Mouse (Mus musculus) neural tube, embryonic 14.5 days (tissue): ENCODE measurements around the gene Zc2hc1c. TPM values are rescaled to one million over a fixed set of nuclear protein-coding genes. Genes with fewer than 3 reads are reported as not detected.
A peak's percentile ranks its signal among the peaks of the same experiment; 100 is the strongest.

Experiments
- ATAC-seq: fragments of 200-750 bp; cut with Nextera tagmentation; 2 replicates; pipeline ENCODE4 v1.8.0; 2017; ENCODE audit warnings: low read depth, mild to moderate bottlenecking, moderate TSS enrichment, moderate library complexity
- H3K27ac ChIP-seq: fragments of 300-500 bp; sonication (generic); 2 replicates; pipeline ENCODE4 v1.5.1; 2014; ENCODE audit warnings: low read depth, mild to moderate bottlenecking, control low read depth, low read length, moderate library complexity, mixed read lengths
- H3K27me3 ChIP-seq: fragments of 300-500 bp; sonication (generic); 2 replicates; pipeline ENCODE4 v1.6.1; 2014; ENCODE audit warnings: low read length; ENCODE audit not compliant: control insufficient read depth, insufficient read depth
- H3K36me3 ChIP-seq: fragments of 300-500 bp; sonication (generic); 2 replicates; pipeline ENCODE4 v1.6.1; 2014; ENCODE audit warnings: low read length, mixed read lengths; ENCODE audit not compliant: control insufficient read depth, insufficient read depth
- H3K4me1 ChIP-seq: fragments of 300-500 bp; sonication (generic); 2 replicates; pipeline ENCODE4 v1.6.1; 2014; ENCODE audit warnings: low read length; ENCODE audit not compliant: control insufficient read depth, insufficient read depth
- H3K4me2 ChIP-seq: fragments of 300-500 bp; sonication (generic); 2 replicates; pipeline ENCODE4 v1.6.1; 2014; ENCODE audit warnings: mild to moderate bottlenecking, low read depth, low read length, control low read depth
- H3K4me3 ChIP-seq: fragments of 300-500 bp; sonication (generic); 2 replicates; pipeline ENCODE4 v1.5.1; 2014; ENCODE audit warnings: low read depth, low read length, control low read depth, mixed read lengths
- H3K9ac ChIP-seq: fragments of 300-500 bp; sonication (generic); replicated peaks from 2 replicates; pipeline ENCODE4 v1.6.1; 2014; ENCODE audit warnings: low read depth, mild to moderate bottlenecking, control low read depth, low read length, mixed read lengths
- H3K9me3 ChIP-seq: fragments of 300-500 bp; sonication (generic); 2 replicates; pipeline ENCODE4 v1.6.1; 2016; ENCODE audit warnings: low read length; ENCODE audit not compliant: control insufficient read depth
- WGBS: fragments of 180-500 bp; shearing (Covaris S2); extraction: QIAGEN DNeasy Blood & Tissue Kit; methylation state at CpG from one replicate; pipeline ENCODE4 v1.1.7; 2014; 5-methylcytosine and 5-hydroxymethylcytosine counted together
- polyA plus RNA-seq: library from polyadenylated mRNA; unstranded; fragments of >200 nt; fragmentation: Nextera tagmentation; extraction: Ambion mirVana; gene quantifications from 2 replicates; pipeline ENCODE4 v1.2.1, GENCODE M21; 2014

The Zc2hc1c gene
- polyA plus RNA-seq, 1 experiment from 2014 or later = 1.7 TPM

DNA sequence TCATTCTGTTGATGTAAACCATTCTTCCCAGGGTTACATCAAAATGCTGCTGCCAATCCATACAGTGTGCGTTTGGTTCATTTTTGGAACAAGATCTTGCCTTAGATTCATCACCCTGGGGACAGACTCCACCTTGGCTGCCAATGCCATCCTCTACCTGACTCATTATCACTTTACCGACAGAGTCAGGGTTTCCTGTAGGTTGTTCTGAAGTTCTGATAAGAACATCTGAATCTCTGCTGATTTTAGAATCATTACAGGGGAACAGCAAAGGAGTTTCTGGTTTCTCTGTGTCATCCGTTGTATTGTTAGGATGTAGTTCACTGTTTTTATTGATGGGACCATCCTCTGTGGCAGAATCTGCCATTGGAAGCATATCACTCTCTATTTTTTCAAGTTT, 22.1 kb upstream of the Zc2hc1c start:
- H3K4me3 ChIP-seq = no peak overlapping the region
- WGBS = 94% methylated on average over 3 of the region's 3 CpGs
- 0 out of 2 replicates have a peak, but pooled peaks cover 10% of the 10 kb centered on the region for H3K4me1 ChIP-seq
- ATAC-seq = no peak
- no peaks in the 10 kb centered on the region; the same call in 1 of the 2 replicates for H3K36me3 ChIP-seq
- H3K27me3 ChIP-seq = no peaks in the 10 kb centered on the region
- H3K27ac ChIP-seq = no peak overlapping the region
- H3K9ac ChIP-seq = no peak overlapping the region
- no peaks in the 10 kb centered on the region for H3K9me3 ChIP-seq
- no peak overlapping the region for H3K4me2 ChIP-seq

DNA sequence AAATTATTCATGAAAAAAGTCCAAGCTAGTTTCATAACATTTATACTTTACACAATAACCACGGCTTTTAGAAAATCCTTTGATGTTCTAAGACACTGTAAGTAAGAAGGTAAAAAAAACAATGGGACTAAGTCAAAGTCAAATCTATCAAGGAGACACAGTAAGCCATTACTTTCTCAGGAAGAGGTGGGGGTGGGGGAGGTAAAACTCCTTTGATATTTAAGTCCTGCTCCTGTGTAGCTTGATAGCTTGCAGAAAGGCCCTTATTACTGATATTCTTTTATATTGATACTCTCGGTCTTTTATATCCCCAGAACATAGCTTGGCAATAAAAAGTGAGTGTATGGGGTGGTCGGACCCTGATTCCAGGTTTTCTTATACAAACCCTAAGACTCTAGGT, 18.6 kb upstream of the Zc2hc1c start:
- Histone ChIP-seq H3K9me3 (no peaks in the 10 kb centered on the region), H3K4me1 (0 out of 2 replicates have a peak, but pooled peaks cover 4% of the 10 kb centered on the region), H3K27me3 (no peaks in the 10 kb centered on the region), H3K27ac (peak overlapping the region; percentile 83), H3K4me2 (peak overlapping the region; percentile 61), H3K4me3 (peak overlapping the region; percentile 57), H3K36me3 (no peaks in the 10 kb centered on the region; the same call in 1 of the 2 replicates), H3K9ac (peak overlapping the region; percentile 56)
- ATAC-seq = peak; percentile 25; the same call in 1 of the 2 replicates
- WGBS = 51% methylated on average over 3 of the region's 3 CpGs

DNA sequence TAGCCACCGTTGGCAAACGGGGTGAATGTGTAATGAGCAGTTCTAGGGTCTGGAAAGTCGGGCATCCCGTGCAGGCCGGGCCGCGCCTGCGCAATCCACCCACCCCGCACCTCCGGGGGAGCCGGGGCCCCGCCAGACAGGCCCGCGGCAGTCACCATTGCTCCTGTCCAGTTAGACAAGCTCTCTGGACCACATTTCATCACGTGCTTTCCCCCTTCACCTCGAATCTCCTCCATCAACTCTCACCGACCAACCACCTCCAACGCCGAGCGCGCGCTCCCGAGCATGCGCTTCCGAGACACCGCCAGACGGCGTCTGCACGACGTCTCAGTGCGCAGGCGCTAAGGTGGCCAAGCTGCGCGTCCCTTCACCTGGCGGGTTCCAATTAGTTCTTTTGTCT, 18.1 kb upstream of the Zc2hc1c start, which contains the start of gene Mlh3:
Gene Mlh3, minus strand, starts transcription at position 281 of the 400 bp plus-strand sequence.
- WGBS = under 1% methylated on average over 35 of the region's 35 CpGs
- Histone ChIP-seq H3K9ac (peak within 1 kb of the TSS; percentile 56), H3K9me3 (no peaks in the 10 kb centered on the region), H3K27me3 (no peaks in the 10 kb centered on the region), H3K4me3 (peak within 1 kb of the TSS; percentile 57), H3K4me2 (peak within 1 kb of the TSS; percentile 61), H3K4me1 (0 out of 2 replicates have a peak, but pooled peaks cover 4% of the 10 kb centered on the region), H3K36me3 (no peaks in the 10 kb centered on the region; the same call in 1 of the 2 replicates), H3K27ac (peak within 1 kb of the TSS; percentile 83)
- ATAC-seq = peak; percentile 96

DNA sequence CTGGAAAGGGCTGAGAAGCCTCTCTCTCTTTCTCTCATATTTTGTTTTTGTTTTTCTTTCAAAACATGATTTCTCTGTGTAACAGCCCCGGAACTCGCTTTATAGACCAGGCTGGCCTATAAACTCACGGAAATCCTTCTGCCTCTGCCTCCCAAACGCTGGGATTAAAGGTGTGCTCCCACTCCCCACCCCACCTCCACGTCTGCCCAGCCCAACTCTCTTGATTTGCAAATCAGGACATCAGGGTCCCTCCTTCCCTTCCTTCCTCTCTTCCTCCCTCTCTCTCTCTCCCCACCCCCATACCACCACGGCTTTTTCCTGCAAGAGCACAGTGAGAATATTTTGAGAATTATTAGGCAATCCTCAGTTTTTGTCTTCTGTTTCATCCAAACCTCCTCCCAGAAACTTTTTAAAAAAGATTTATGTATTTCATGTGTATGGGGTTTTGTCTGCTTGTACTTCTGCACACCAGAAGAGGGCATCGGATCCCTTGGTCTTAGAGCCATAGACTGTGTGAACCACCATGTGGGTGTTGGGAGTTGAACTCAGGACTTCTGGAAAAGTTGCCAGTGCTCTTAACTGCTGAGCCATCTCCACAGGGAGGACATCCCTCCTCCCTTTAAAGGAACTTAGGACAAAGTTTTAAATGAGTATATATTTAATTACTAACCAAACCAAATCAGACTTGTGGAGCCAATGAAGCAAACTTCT, 17.1 kb upstream of the Zc2hc1c start:
- no peak overlapping the region for H3K9ac ChIP-seq
- no peaks in the 10 kb centered on the region for H3K9me3 ChIP-seq
- H3K27ac ChIP-seq = no peak overlapping the region
- WGBS = 75% methylated on average over 7 of the region's 7 CpGs
- H3K4me1 ChIP-seq = 0 out of 2 replicates have a peak, but pooled peaks cover 4% of the 10 kb centered on the region
- no peaks in the 10 kb centered on the region for H3K27me3 ChIP-seq
- peak overlapping the region; percentile 61; the same call in 1 of the 2 replicates for H3K4me2 ChIP-seq
- H3K36me3 ChIP-seq = peaks cover 2% of the 10 kb centered on the region; the same call in 1 of the 2 replicates
- ATAC-seq = no peak
- no peak overlapping the region for H3K4me3 ChIP-seq

DNA sequence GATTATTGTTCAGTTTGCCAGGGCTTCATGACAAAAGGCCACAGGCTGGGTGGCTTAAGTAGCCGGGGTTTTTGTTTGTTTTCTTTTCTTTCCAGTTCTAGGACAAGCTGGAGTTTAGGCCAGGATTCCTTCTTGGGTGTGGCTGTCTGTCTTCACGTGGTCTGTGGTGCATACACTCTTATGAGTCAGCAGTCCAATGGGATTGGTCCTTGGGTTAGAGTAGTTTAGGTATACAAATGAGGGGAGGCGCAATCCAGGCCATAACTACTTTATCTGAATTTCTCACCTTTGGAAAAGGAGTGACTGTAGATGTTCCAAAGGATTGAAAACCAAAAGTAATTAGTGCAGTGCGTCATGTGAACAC, 16.6 kb upstream of the Zc2hc1c start:
- Histone ChIP-seq H3K27ac (no peak overlapping the region), H3K9ac (no peak overlapping the region), H3K36me3 (peaks cover 2% of the 10 kb centered on the region; the same call in 1 of the 2 replicates), H3K4me3 (no peak overlapping the region), H3K27me3 (no peaks in the 10 kb centered on the region), H3K9me3 (no peaks in the 10 kb centered on the region), H3K4me1 (0 out of 2 replicates have a peak, but pooled peaks cover 4% of the 10 kb centered on the region), H3K4me2 (no peak overlapping the region)
- no peak for ATAC-seq
- WGBS = 78% methylated on average over 4 of the region's 4 CpGs

DNA sequence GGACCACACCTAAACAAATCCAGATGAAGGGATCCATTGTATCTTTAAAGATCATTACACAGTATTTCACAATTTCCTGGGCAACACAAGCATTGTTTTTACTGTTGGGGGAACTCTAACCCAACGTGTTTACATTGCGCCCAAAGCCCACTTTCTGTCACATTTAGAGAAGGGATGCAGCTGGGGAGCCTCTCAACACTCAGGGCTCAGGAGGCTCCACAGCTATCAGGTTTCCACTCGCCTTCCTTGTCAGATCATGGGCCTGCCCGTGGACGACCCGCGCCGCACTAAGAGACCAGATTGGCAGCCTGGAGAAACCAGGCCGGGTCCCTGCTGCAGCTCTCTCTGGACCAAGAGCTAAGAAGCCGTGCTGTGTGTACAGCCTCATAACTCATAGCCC, 14.9 kb upstream of the Zc2hc1c start:
- H3K36me3 ChIP-seq = 0 out of 2 replicates have a peak, but pooled peaks cover 2% of the 10 kb centered on the region
- H3K4me3 ChIP-seq = no peak overlapping the region
- H3K4me1 ChIP-seq = 0 out of 2 replicates have a peak, but pooled peaks cover 4% of the 10 kb centered on the region
- H3K9ac ChIP-seq = no peak overlapping the region
- H3K9me3 ChIP-seq = no peaks in the 10 kb centered on the region
- no peaks in the 10 kb centered on the region for H3K27me3 ChIP-seq
- 92% methylated on average over 10 of the region's 10 CpGs for WGBS
- H3K4me2 ChIP-seq = no peak overlapping the region
- no peak overlapping the region for H3K27ac ChIP-seq
- no peak for ATAC-seq

DNA sequence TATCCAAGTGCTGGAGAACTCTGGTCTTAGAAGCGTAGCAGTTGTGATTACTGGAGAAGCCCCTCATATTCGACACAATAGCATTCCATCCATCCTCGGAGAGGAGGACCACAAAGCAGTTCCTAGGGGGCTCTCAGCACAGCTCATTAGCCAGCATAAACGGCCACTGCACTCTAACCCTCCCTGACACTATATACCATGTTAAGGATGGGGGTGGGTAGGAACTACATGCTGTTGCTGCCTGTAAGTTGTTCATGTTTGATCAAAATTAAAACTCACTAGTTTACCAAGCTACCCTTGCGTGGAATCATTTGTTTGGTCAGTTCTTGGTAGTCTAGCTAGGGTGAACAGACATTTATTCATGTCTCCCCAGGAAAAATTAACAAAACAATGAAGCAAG, 12.1 kb upstream of the Zc2hc1c start:
- Histone ChIP-seq H3K4me1 (peaks cover 7% of the 10 kb centered on the region), H3K36me3 (0 out of 2 replicates have a peak, but pooled peaks cover 2% of the 10 kb centered on the region), H3K4me3 (no peak overlapping the region), H3K27me3 (no peaks in the 10 kb centered on the region), H3K9me3 (no peaks in the 10 kb centered on the region), H3K9ac (no peak overlapping the region), H3K4me2 (no peak overlapping the region), H3K27ac (no peak overlapping the region)
- ATAC-seq = no peak
- 60% methylated on average over 5 of the region's 5 CpGs for WGBS

DNA sequence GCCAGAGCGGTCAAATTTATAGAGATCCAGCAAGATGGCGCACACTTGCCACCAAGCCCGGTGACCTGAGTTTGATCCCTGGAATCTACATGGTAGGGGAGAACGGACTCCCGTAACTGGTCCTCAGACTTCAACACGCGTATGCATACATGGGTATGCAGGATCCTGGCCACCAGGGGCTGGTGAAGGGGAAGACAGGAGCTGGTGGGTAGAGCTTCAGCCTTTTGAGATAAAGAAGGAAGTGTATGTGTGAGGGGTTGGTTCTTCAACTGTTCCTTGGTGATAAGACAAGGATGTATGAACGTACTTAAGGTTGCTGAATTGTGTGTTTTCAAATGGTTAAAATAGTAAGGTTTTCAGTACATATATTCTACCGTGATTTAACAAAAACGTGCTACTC, 9.5 kb upstream of the Zc2hc1c start:
- H3K4me3 ChIP-seq = no peak overlapping the region
- WGBS = 97% methylated on average over 10 of the region's 10 CpGs
- no peaks in the 10 kb centered on the region for H3K27me3 ChIP-seq
- peaks cover 7% of the 10 kb centered on the region for H3K4me1 ChIP-seq
- H3K4me2 ChIP-seq = no peak overlapping the region
- no peak overlapping the region for H3K27ac ChIP-seq
- H3K9ac ChIP-seq = no peak overlapping the region
- ATAC-seq = no peak
- H3K36me3 ChIP-seq = 0 out of 2 replicates have a peak, but pooled peaks cover 2% of the 10 kb centered on the region
- no peaks in the 10 kb centered on the region for H3K9me3 ChIP-seq

DNA sequence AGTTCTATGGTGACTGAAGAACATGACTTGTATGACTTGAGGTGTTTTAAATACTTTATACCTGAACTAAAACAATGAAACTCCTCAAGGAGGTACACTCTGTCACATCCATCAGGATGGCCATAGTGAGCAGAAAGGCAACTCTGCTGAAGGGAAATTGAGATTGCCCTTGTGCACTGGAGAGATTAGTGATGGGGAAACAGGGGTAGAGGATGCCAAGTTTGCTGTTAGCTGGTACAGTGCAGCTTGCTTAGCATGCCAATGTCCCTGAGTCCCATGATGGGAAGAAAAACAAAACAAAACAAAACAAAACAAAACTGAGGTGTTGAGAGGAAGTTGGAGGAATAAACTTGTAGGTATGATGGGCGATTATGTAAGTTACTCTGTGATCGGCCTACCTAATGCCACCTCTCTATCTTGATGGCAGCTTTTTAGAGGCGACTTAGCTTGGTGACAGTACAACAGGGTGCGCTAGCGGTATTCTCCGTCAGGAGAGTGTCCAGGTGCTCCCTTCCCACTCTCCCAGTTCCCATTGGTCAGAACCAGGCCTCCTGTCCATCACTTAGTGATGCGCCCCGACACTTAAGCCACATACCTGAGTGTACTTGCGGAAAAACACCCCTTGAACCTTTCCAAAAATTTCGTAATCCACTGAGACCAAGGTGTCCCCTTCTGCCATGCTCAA, 8.9 kb upstream of the Zc2hc1c start:
- 7% methylated on average over 10 of the region's 10 CpGs for WGBS
- Histone ChIP-seq H3K27me3 (no peaks in the 10 kb centered on the region), H3K36me3 (0 out of 2 replicates have a peak, but pooled peaks cover 2% of the 10 kb centered on the region), H3K27ac (peak overlapping the region; percentile 72), H3K9me3 (no peaks in the 10 kb centered on the region), H3K4me3 (peak overlapping the region; percentile 70), H3K4me1 (peaks cover 7% of the 10 kb centered on the region), H3K4me2 (peak overlapping the region; percentile 92), H3K9ac (peak overlapping the region; percentile 76)
- ATAC-seq = peak; percentile 25; the same call in 1 of the 2 replicates
